Mouse (Mus musculus) heart, adult 11 months (tissue): ENCODE data around the gene Map1b.

Source experiments
- DNase-seq: peaks from one replicate; pipeline ENCODE4 v3.0.0; 2022

Gene Map1b

GRCm38 (mm10) chr13:99397228-99397627 lies 119.1 kb downstream of the Map1b start:
- DNase-seq, result peak; percentile 86

- peak; percentile 81 for DNase-seq
These were observed 120.8 kb downstream of the Map1b start for GRCm38 (mm10) chr13:99395531-99395930.

- DNase-seq, result peak; percentile 92
These were observed 121.6 kb downstream of the Map1b start for GRCm38 (mm10) chr13:99394694-99395093.

GRCm38 (mm10) chr13:99393128-99393527 lies 123.2 kb downstream of the Map1b start:
- peak; percentile 85 for DNase-seq

GRCm38 (mm10) chr13:99391417-99391816 lies 124.9 kb downstream of the Map1b start:
- peak; percentile 96 for DNase-seq

GRCm38 (mm10) chr13:99387901-99388811 lies 128.2 kb downstream of the Map1b start:
- peak; percentile 90 for DNase-seq

- peak; percentile 90 for DNase-seq
These were observed 130.0 kb downstream of the Map1b start for GRCm38 (mm10) chr13:99386341-99386740.

- no peak for DNase-seq
These were observed 130.4 kb downstream of the Map1b start for GRCm38 (mm10) chr13:99385911-99386310.

- peak; percentile 96 for DNase-seq
These were observed 131.7 kb downstream of the Map1b start for GRCm38 (mm10) chr13:99384555-99385203.

- DNase-seq, result peak; percentile 70
These were observed 134.0 kb downstream of the Map1b start for GRCm38 (mm10) chr13:99382373-99382772.

- peak; percentile 79 for DNase-seq
These were observed 138.1 kb downstream of the Map1b start for GRCm38 (mm10) chr13:99378223-99378622.

GRCm38 (mm10) chr13:99377055-99377454 lies 139.3 kb downstream of the Map1b start:
- DNase-seq, result peak; percentile 73

GRCm38 (mm10) chr13:99375550-99375949 lies 140.8 kb downstream of the Map1b start:
- DNase-seq, result peak; percentile 94

GRCm38 (mm10) chr13:99374191-99374590 lies 142.1 kb downstream of the Map1b start:
- peak; percentile 77 for DNase-seq

GRCm38 (mm10) chr13:99373684-99374083 lies 142.7 kb downstream of the Map1b start:
- peak; percentile 55 for DNase-seq
